Mouse (Mus musculus): Measurements from ENCODE around the gene Ptprm. TPM values are rescaled to one million over a fixed set of nuclear protein-coding genes. Genes with fewer than 3 reads are reported as not detected.

The Ptprm gene
- polyA plus RNA-seq, 1 experiment from 2014 or later: 1.4 TPM

GRCm38 (mm10) chr17:67301367-67301766, 52.9 kb downstream of the Ptprm start:
- WGBS (ENCODE audit: insufficient replicate concordance): 75% methylated on average over 4 of the region's 4 CpGs
- TF ChIP-seq CTCF (IDR thresholded peaks at IDR 0.05; ENCODE audit: low read depth) (no peak), EP300 (IDR thresholded peaks at IDR 0.05; ENCODE audit: low read depth) (no peak)
- no peak overlapping the region for H3K9ac ChIP-seq (replicated peaks)
- H3K4me1 ChIP-seq (ENCODE audit: insufficient read depth): no peaks in the 10 kb centered on the region
- H3K4me3 ChIP-seq (ENCODE audit: low read depth, low read length): no peak overlapping the region
- H3K27ac ChIP-seq (ENCODE audit: low read depth): no peak overlapping the region
- DNase-seq (no peak), ATAC-seq (no peak)
- H3K9me3 ChIP-seq (ENCODE audit: low read length): no peaks in the 10 kb centered on the region
- H3K27me3 ChIP-seq (ENCODE audit: insufficient read depth, low read length): no peaks in the 10 kb centered on the region
- no peak overlapping the region for H3K4me2 ChIP-seq (ENCODE audit: low read depth, low read length)
- no peaks in the 10 kb centered on the region for H3K36me3 ChIP-seq (replicated peaks; ENCODE audit: insufficient read depth, low read length)

DNA sequence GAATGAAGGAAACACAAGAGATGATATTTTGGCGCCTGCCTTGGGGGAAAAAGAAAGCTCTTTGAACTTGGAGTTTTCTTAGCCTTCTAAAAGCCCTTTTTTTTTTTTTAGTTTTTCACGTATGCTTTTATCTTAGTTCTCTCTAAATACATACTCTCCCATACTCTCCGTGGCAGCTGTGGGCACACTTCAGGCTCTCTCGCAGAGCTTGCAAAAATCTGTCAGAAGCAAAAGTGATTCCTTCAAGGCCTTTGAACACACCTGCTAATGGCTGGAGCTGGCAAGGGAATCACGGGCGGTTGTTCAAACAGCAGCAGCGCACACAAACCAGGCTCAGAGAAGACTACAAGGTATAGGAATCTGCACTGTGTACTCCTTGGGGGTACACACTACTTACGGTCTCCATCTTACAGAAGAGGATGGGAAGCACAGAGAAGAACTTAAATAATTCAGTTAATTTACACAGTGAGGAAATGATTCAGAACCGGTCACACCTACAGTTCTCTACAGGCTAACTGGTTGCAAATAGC, 55.9 kb downstream of the Ptprm start:
- no peaks in the 10 kb centered on the region for H3K9me3 ChIP-seq (ENCODE audit: low read length)
- no peaks in the 10 kb centered on the region for H3K27me3 ChIP-seq (ENCODE audit: insufficient read depth, low read length)
- no peak for ATAC-seq
- WGBS (ENCODE audit: insufficient replicate concordance): 63% methylated on average over 9 of the region's 9 CpGs
- DNase-seq: no peak
- no peak overlapping the region for H3K9ac ChIP-seq (replicated peaks)
- no peaks in the 10 kb centered on the region for H3K36me3 ChIP-seq (replicated peaks; ENCODE audit: insufficient read depth, low read length)
- no peaks in the 10 kb centered on the region for H3K4me1 ChIP-seq (ENCODE audit: insufficient read depth)
- H3K4me2 ChIP-seq (ENCODE audit: low read depth, low read length): no peak overlapping the region
- no peak overlapping the region for H3K27ac ChIP-seq (ENCODE audit: low read depth)
- no peak overlapping the region for H3K4me3 ChIP-seq (ENCODE audit: low read depth, low read length)
- TF ChIP-seq EP300 (IDR thresholded peaks at IDR 0.05; ENCODE audit: low read depth) (no peak), CTCF (IDR thresholded peaks at IDR 0.05; ENCODE audit: low read depth) (no peak)

- Histone ChIP-seq H3K4me1 (ENCODE audit: insufficient read depth) (no peaks in the 10 kb centered on the region), H3K4me3 (ENCODE audit: low read depth, low read length) (no peak overlapping the region), H3K4me2 (ENCODE audit: low read depth, low read length) (no peak overlapping the region), H3K9ac (replicated peaks) (no peak overlapping the region), H3K27me3 (ENCODE audit: insufficient read depth, low read length) (no peaks in the 10 kb centered on the region), H3K36me3 (replicated peaks; ENCODE audit: insufficient read depth, low read length) (no peaks in the 10 kb centered on the region), H3K27ac (ENCODE audit: low read depth) (no peak overlapping the region), H3K9me3 (ENCODE audit: low read length) (no peaks in the 10 kb centered on the region)
- ATAC-seq (no peak), DNase-seq (no peak)
- TF ChIP-seq CTCF (IDR thresholded peaks at IDR 0.05; ENCODE audit: low read depth): no peak
- TF ChIP-seq EP300 (IDR thresholded peaks at IDR 0.05; ENCODE audit: low read depth): no peak
- WGBS (ENCODE audit: insufficient replicate concordance): 77% methylated on average over 13 of the region's 13 CpGs
Measured at GRCm38 (mm10) chr17:67296604-67297595, 57.4 kb downstream of the Ptprm start.

- H3K36me3 ChIP-seq (replicated peaks; ENCODE audit: insufficient read depth, low read length): no peaks in the 10 kb centered on the region
- 53% methylated on average over 16 of the region's 16 CpGs for WGBS (ENCODE audit: insufficient replicate concordance)
- H3K9me3 ChIP-seq (ENCODE audit: low read length): no peaks in the 10 kb centered on the region
- no peak for TF ChIP-seq EP300 (IDR thresholded peaks at IDR 0.05; ENCODE audit: low read depth)
- no peak for TF ChIP-seq CTCF (IDR thresholded peaks at IDR 0.05; ENCODE audit: low read depth)
- DNase-seq (no peak), ATAC-seq (no peak)
- no peaks in the 10 kb centered on the region for H3K4me1 ChIP-seq (ENCODE audit: insufficient read depth)
- H3K4me3 ChIP-seq (ENCODE audit: low read depth, low read length): no peak overlapping the region
- H3K27ac ChIP-seq (ENCODE audit: low read depth): no peak overlapping the region
- no peak overlapping the region for H3K9ac ChIP-seq (replicated peaks)
- no peaks in the 10 kb centered on the region for H3K27me3 ChIP-seq (ENCODE audit: insufficient read depth, low read length)
- no peak overlapping the region for H3K4me2 ChIP-seq (ENCODE audit: low read depth, low read length)
Measured at GRCm38 (mm10) chr17:67290662-67291240, 63.5 kb downstream of the Ptprm start.

GRCm38 (mm10) chr17:67287501-67287900, 66.8 kb downstream of the Ptprm start:
- no peak overlapping the region for H3K4me3 ChIP-seq (ENCODE audit: low read depth, low read length)
- ATAC-seq (no peak), DNase-seq (no peak)
- no peaks in the 10 kb centered on the region for H3K36me3 ChIP-seq (replicated peaks; ENCODE audit: insufficient read depth, low read length)
- H3K27ac ChIP-seq (ENCODE audit: low read depth): no peak overlapping the region
- H3K9ac ChIP-seq (replicated peaks): no peak overlapping the region
- 58% methylated on average over 3 of the region's 3 CpGs for WGBS (ENCODE audit: insufficient replicate concordance)
- no peaks in the 10 kb centered on the region for H3K4me1 ChIP-seq (ENCODE audit: insufficient read depth)
- H3K4me2 ChIP-seq (ENCODE audit: low read depth, low read length): no peak overlapping the region
- H3K9me3 ChIP-seq (ENCODE audit: low read length): no peaks in the 10 kb centered on the region
- TF ChIP-seq CTCF (IDR thresholded peaks at IDR 0.05; ENCODE audit: low read depth) (no peak), EP300 (IDR thresholded peaks at IDR 0.05; ENCODE audit: low read depth) (no peak)
- no peaks in the 10 kb centered on the region for H3K27me3 ChIP-seq (ENCODE audit: insufficient read depth, low read length)

- H3K36me3 ChIP-seq (replicated peaks; ENCODE audit: insufficient read depth, low read length): no peaks in the 10 kb centered on the region
- no peaks in the 10 kb centered on the region for H3K9me3 ChIP-seq (ENCODE audit: low read length)
- H3K4me3 ChIP-seq (ENCODE audit: low read depth, low read length): no peak overlapping the region
- no peak overlapping the region for H3K4me2 ChIP-seq (ENCODE audit: low read depth, low read length)
- ATAC-seq: no peak
- DNase-seq: no peak
- no peaks in the 10 kb centered on the region for H3K27me3 ChIP-seq (ENCODE audit: insufficient read depth, low read length)
- H3K4me1 ChIP-seq (ENCODE audit: insufficient read depth): no peaks in the 10 kb centered on the region
- H3K27ac ChIP-seq (ENCODE audit: low read depth): no peak overlapping the region
- WGBS (ENCODE audit: insufficient replicate concordance): 48% methylated on average over 13 of the region's 13 CpGs
- H3K9ac ChIP-seq (replicated peaks): no peak overlapping the region
- TF ChIP-seq EP300 (IDR thresholded peaks at IDR 0.05; ENCODE audit: low read depth) (no peak), CTCF (IDR thresholded peaks at IDR 0.05; ENCODE audit: low read depth) (no peak)
Measured at GRCm38 (mm10) chr17:67281640-67282170, 72.6 kb downstream of the Ptprm start.
